Mouse (Mus musculus) hindbrain, postnatal 0 days (tissue): ENCODE results near the gene Eps8. TPM values are rescaled to one million over a fixed set of nuclear protein-coding genes. Genes with fewer than 3 reads are reported as not detected.
A peak's percentile ranks its signal among the peaks of the same experiment; 100 is the strongest.

Experiments
- ATAC-seq: fragments of 200-750 bp; cut with Nextera tagmentation; 2 replicates; pipeline ENCODE4 v1.8.0; 2017; ENCODE audit warnings: mild to moderate bottlenecking, moderate TSS enrichment, moderate library complexity
- DNase-seq: peaks from one replicate; pipeline ENCODE4 v3.0.0-alpha.2; 2015; ENCODE audit warnings: low spot score
- H3K27ac ChIP-seq: fragments of 300-500 bp; sonication (generic); 2 replicates; pipeline ENCODE4 v1.5.1; 2014; ENCODE audit warnings: mild to moderate bottlenecking
- H3K27me3 ChIP-seq: fragments of 300-500 bp; sonication (generic); 2 replicates; pipeline ENCODE4 v1.6.1; 2014; ENCODE audit warnings: low read length, mixed read lengths; ENCODE audit not compliant: insufficient read depth
- H3K36me3 ChIP-seq: fragments of 300-500 bp; sonication (generic); 2 replicates; pipeline ENCODE4 v1.6.1; 2014; ENCODE audit warnings: low read length, mixed read lengths; ENCODE audit not compliant: insufficient read depth
- H3K4me1 ChIP-seq: fragments of 300-500 bp; sonication (generic); 2 replicates; pipeline ENCODE4 v1.6.1; 2014; ENCODE audit warnings: antibody characterized with exemption, low read length, mixed read lengths; ENCODE audit not compliant: insufficient read depth
- H3K4me2 ChIP-seq: fragments of 300-500 bp; sonication (generic); 2 replicates; pipeline ENCODE4 v1.6.1; 2014; ENCODE audit warnings: low read depth, mild to moderate bottlenecking, low read length, moderate library complexity, mixed read lengths
- H3K4me3 ChIP-seq: fragments of 300-500 bp; sonication (generic); 2 replicates; pipeline ENCODE4 v1.5.1; 2014; ENCODE audit warnings: low read length
- H3K9ac ChIP-seq: fragments of 300-500 bp; sonication (generic); replicated peaks from 2 replicates; pipeline ENCODE4 v1.6.1; 2014; ENCODE audit warnings: mild to moderate bottlenecking, low read length, moderate library complexity, mixed read lengths
- H3K9me3 ChIP-seq: fragments of 300-500 bp; sonication (generic); 2 replicates; pipeline ENCODE4 v1.6.1; 2016; ENCODE audit warnings: low read length, mixed read lengths
- CTCF ChIP-seq: IDR thresholded peaks from 2 replicates; pipeline ENCODE4 v1.5.1; 2016; ENCODE audit warnings: antibody characterized with exemption, control low read depth, low read depth
- WGBS: fragments of 180-500 bp; shearing (Covaris S2); extraction: QIAGEN DNeasy Blood & Tissue Kit; methylation state at CpG from one replicate; pipeline ENCODE4 v1.1.7; 2014; 5-methylcytosine and 5-hydroxymethylcytosine counted together
- polyA plus RNA-seq: library from polyadenylated mRNA; unstranded; fragments of >200 nt; fragmentation: Nextera tagmentation; extraction: Ambion mirVana; gene quantifications from 2 replicates; pipeline ENCODE4 v1.2.1, GENCODE M21; 2015
- total RNA-seq: library from RNA; depleted of rRNA; stranded (reverse); fragments of >200 nt; gene quantifications from 2 replicates; pipeline ENCODE4 v1.2.3, GENCODE M21; 2014

The Eps8 gene
- total and polyA plus RNA-seq, 2 experiments from 2014 or later: 31.8 to 40.0 TPM

GRCm38 (mm10) chr6:137540346-137540745 is 114.3 kb downstream of the Eps8 start:
- Histone ChIP-seq H3K9me3 (no peaks in the 10 kb centered on the region), H3K4me2 (no peak overlapping the region), H3K36me3 (peaks cover 5% of the 10 kb centered on the region; the same call in 1 of the 2 replicates), H3K27me3 (no peaks in the 10 kb centered on the region), H3K4me1 (peaks cover 6% of the 10 kb centered on the region; the same call in 1 of the 2 replicates), H3K9ac (no peak overlapping the region), H3K27ac (no peak overlapping the region), H3K4me3 (no peak overlapping the region)
- WGBS: 86% methylated on average over 6 of the region's 6 CpGs
- DNase-seq (no peak), ATAC-seq (no peak)
- TF ChIP-seq CTCF: no peak

GRCm38 (mm10) chr6:137539219-137539618 is 115.5 kb downstream of the Eps8 start:
- WGBS: 91% methylated on average over 7 of the region's 7 CpGs
- Histone ChIP-seq H3K9ac (no peak overlapping the region), H3K4me3 (no peak overlapping the region), H3K27ac (no peak overlapping the region), H3K9me3 (no peaks in the 10 kb centered on the region), H3K4me1 (peaks cover 6% of the 10 kb centered on the region; the same call in 1 of the 2 replicates), H3K36me3 (peaks cover 5% of the 10 kb centered on the region; the same call in 1 of the 2 replicates), H3K4me2 (no peak overlapping the region), H3K27me3 (no peaks in the 10 kb centered on the region)
- TF ChIP-seq CTCF: no peak
- DNase-seq: no peak
- no peak for ATAC-seq

GRCm38 (mm10) chr6:137532758-137533157 is 121.9 kb downstream of the Eps8 start:
- Histone ChIP-seq H3K9me3 (no peaks in the 10 kb centered on the region), H3K27ac (no peak overlapping the region), H3K4me1 (no peaks in the 10 kb centered on the region), H3K4me3 (no peak overlapping the region), H3K9ac (no peak overlapping the region), H3K27me3 (no peaks in the 10 kb centered on the region), H3K36me3 (peaks cover 5% of the 10 kb centered on the region; the same call in 1 of the 2 replicates), H3K4me2 (no peak overlapping the region)
- ATAC-seq: no peak
- TF ChIP-seq CTCF: no peak
- WGBS: 95% methylated on average over 8 of the region's 8 CpGs
- no peak for DNase-seq

- no peak for DNase-seq
- ATAC-seq: no peak
These were observed 128.9 kb downstream of the Eps8 start for GRCm38 (mm10) chr6:137525769-137526168.

GRCm38 (mm10) chr6:137520343-137520704 is 134.4 kb downstream of the Eps8 start:
- Histone ChIP-seq H3K9me3 (no peaks in the 10 kb centered on the region), H3K4me1 (no peaks in the 10 kb centered on the region), H3K9ac (no peak overlapping the region), H3K4me2 (no peak overlapping the region), H3K4me3 (no peak overlapping the region), H3K27ac (no peak overlapping the region; the same call in 1 of the 2 replicates), H3K27me3 (no peaks in the 10 kb centered on the region), H3K36me3 (no peaks in the 10 kb centered on the region)
- DNase-seq (no peak), ATAC-seq (no peak)
- no peak for TF ChIP-seq CTCF
- WGBS: 76% methylated on average over 8 of the region's 8 CpGs

More at GRCm38 (mm10) chr6:137525769-137526168, 128.9 kb downstream of the Eps8 start:
- no peak for TF ChIP-seq CTCF
- Histone ChIP-seq H3K9me3 (no peaks in the 10 kb centered on the region), H3K4me3 (no peak overlapping the region), H3K27ac (no peak overlapping the region), H3K9ac (no peak overlapping the region), H3K36me3 (no peaks in the 10 kb centered on the region), H3K4me2 (no peak overlapping the region), H3K4me1 (no peaks in the 10 kb centered on the region), H3K27me3 (no peaks in the 10 kb centered on the region)
- WGBS: 19% methylated on average over 3 of the region's 3 CpGs

GRCm38 (mm10) chr6:137519529-137520342 is 134.9 kb downstream of the Eps8 start:
- Histone ChIP-seq H3K27ac (no peak overlapping the region), H3K9ac (no peak overlapping the region), H3K36me3 (no peaks in the 10 kb centered on the region), H3K4me3 (no peak overlapping the region), H3K4me2 (no peak overlapping the region), H3K27me3 (no peaks in the 10 kb centered on the region), H3K4me1 (no peaks in the 10 kb centered on the region), H3K9me3 (no peaks in the 10 kb centered on the region)
- peak; percentile 12 for DNase-seq
- ATAC-seq: peak; percentile 56
- TF ChIP-seq CTCF: no peak
- WGBS: 49% methylated on average over 11 of the region's 11 CpGs

- DNase-seq (no peak), ATAC-seq (no peak)
- no peak overlapping the region for H3K9ac ChIP-seq
- H3K27me3 ChIP-seq: no peaks in the 10 kb centered on the region
- no peak overlapping the region for H3K4me2 ChIP-seq
- WGBS: 85% methylated on average over 4 of the region's 4 CpGs
- no peaks in the 10 kb centered on the region for H3K9me3 ChIP-seq
- H3K36me3 ChIP-seq: peaks cover 13% of the 10 kb centered on the region; the same call in 1 of the 2 replicates
- no peak overlapping the region for H3K27ac ChIP-seq
- H3K4me1 ChIP-seq: no peaks in the 10 kb centered on the region
- H3K4me3 ChIP-seq: no peak overlapping the region
- TF ChIP-seq CTCF: no peak
These were observed 139.8 kb downstream of the Eps8 start for GRCm38 (mm10) chr6:137514872-137515271.
